Mouse (Mus musculus): Measurements from ENCODE around the gene Jak1.

GRCm38 (mm10) chr4:101292028-101292735 lies 27.1 kb upstream of the Jak1 start:
- TF ChIP-seq GATA1 (IDR thresholded peaks at IDR 0.05; ENCODE audit: low read length): no peak
- TF ChIP-seq TAL1 (IDR thresholded peaks at IDR 0.05; ENCODE audit: low read length): no peak

Measured in erythroblast, embryonic 14.5 days (primary cell).